Mouse (Mus musculus): ENCODE data around the gene Dapk3.

Dapk3 gene

GRCm38 (mm10) chr10:81190912-81191321 is 8.1 kb downstream of the Dapk3 start:
- Histone ChIP-seq H3K4me1 (replicated peaks; ENCODE audit: low read depth, low read length) (peaks cover 72% of the 10 kb centered on the region), H3K27me3 (ENCODE audit: insufficient read depth, low read length) (peaks cover 15% of the 10 kb centered on the region), H3K36me3 (ENCODE audit: insufficient read depth, low read length) (peaks cover 42% of the 10 kb centered on the region), H3K9me3 (ENCODE audit: low read length) (no peaks in the 10 kb centered on the region), H3K4me3 (replicated peaks; ENCODE audit: low read length) (peak overlapping the region; percentile 80)
- no peak for TF ChIP-seq POU5F1 (IDR thresholded peaks at IDR 0.05; ENCODE audit: borderline replicate concordance, low read length)
- no peak for TF ChIP-seq NANOG (IDR thresholded peaks at IDR 0.05; ENCODE audit: borderline replicate concordance, low read length)

- Histone ChIP-seq H3K9me3 (ENCODE audit: low read length) (no peaks in the 10 kb centered on the region), H3K4me3 (replicated peaks; ENCODE audit: low read length) (peak overlapping the region; percentile 80), H3K36me3 (ENCODE audit: insufficient read depth, low read length) (peaks cover 39% of the 10 kb centered on the region), H3K27me3 (ENCODE audit: insufficient read depth, low read length) (peaks cover 21% of the 10 kb centered on the region), H3K4me1 (replicated peaks; ENCODE audit: low read depth, low read length) (peaks cover 72% of the 10 kb centered on the region)
- TF ChIP-seq CTCF (conservative IDR thresholded peaks at IDR 0.05; ENCODE audit: low read length) (no peak), POU5F1 (IDR thresholded peaks at IDR 0.05; ENCODE audit: borderline replicate concordance, low read length) (no peak), NANOG (IDR thresholded peaks at IDR 0.05; ENCODE audit: borderline replicate concordance, low read length) (no peak)
These were observed 8.7 kb downstream of the Dapk3 start for GRCm38 (mm10) chr10:81191342-81191982.

- no peak for TF ChIP-seq POU5F1 (IDR thresholded peaks at IDR 0.05; ENCODE audit: borderline replicate concordance, low read length)
- TF ChIP-seq CTCF (conservative IDR thresholded peaks at IDR 0.05; ENCODE audit: low read length): no peak
- TF ChIP-seq NANOG (IDR thresholded peaks at IDR 0.05; ENCODE audit: borderline replicate concordance, low read length): no peak
- Histone ChIP-seq H3K9me3 (ENCODE audit: low read length) (no peaks in the 10 kb centered on the region), H3K36me3 (ENCODE audit: insufficient read depth, low read length) (peaks cover 29% of the 10 kb centered on the region), H3K4me1 (replicated peaks; ENCODE audit: low read depth, low read length) (peaks cover 66% of the 10 kb centered on the region), H3K27me3 (ENCODE audit: insufficient read depth, low read length) (peaks cover 28% of the 10 kb centered on the region), H3K4me3 (replicated peaks; ENCODE audit: low read length) (peak overlapping the region; percentile 80)
These were observed 9.6 kb downstream of the Dapk3 start for GRCm38 (mm10) chr10:81192270-81192967.

GRCm38 (mm10) chr10:81192968-81193501 is 10.2 kb downstream of the Dapk3 start:
- peaks cover 29% of the 10 kb centered on the region for H3K27me3 ChIP-seq (ENCODE audit: insufficient read depth, low read length)
- no peaks in the 10 kb centered on the region for H3K9me3 ChIP-seq (ENCODE audit: low read length)
- H3K4me3 ChIP-seq (replicated peaks; ENCODE audit: low read length): peak overlapping the region; percentile 80
- peaks cover 60% of the 10 kb centered on the region for H3K4me1 ChIP-seq (replicated peaks; ENCODE audit: low read depth, low read length)
- TF ChIP-seq POU5F1 (IDR thresholded peaks at IDR 0.05; ENCODE audit: borderline replicate concordance, low read length): no peak
- peaks cover 23% of the 10 kb centered on the region for H3K36me3 ChIP-seq (ENCODE audit: insufficient read depth, low read length)

GRCm38 (mm10) chr10:81193991-81194774 is 11.4 kb downstream of the Dapk3 start:
- Histone ChIP-seq H3K36me3 (ENCODE audit: insufficient read depth, low read length) (peaks cover 16% of the 10 kb centered on the region), H3K4me1 (replicated peaks; ENCODE audit: low read depth, low read length) (peaks cover 52% of the 10 kb centered on the region), H3K9me3 (ENCODE audit: low read length) (no peaks in the 10 kb centered on the region), H3K27me3 (ENCODE audit: insufficient read depth, low read length) (peaks cover 36% of the 10 kb centered on the region), H3K4me3 (replicated peaks; ENCODE audit: low read length) (peak overlapping the region; percentile 41; the same call in 1 of the 2 replicates)
- no peak for TF ChIP-seq NANOG (IDR thresholded peaks at IDR 0.05; ENCODE audit: borderline replicate concordance, low read length)
- TF ChIP-seq CTCF (conservative IDR thresholded peaks at IDR 0.05; ENCODE audit: low read length): no peak
- no peak for TF ChIP-seq POU5F1 (IDR thresholded peaks at IDR 0.05; ENCODE audit: borderline replicate concordance, low read length)

GRCm38 (mm10) chr10:81195300-81195699 is 12.5 kb downstream of the Dapk3 start:
- Histone ChIP-seq H3K4me1 (replicated peaks; ENCODE audit: low read depth, low read length) (peaks cover 46% of the 10 kb centered on the region), H3K4me3 (replicated peaks; ENCODE audit: low read length) (no peak overlapping the region), H3K27me3 (ENCODE audit: insufficient read depth, low read length) (peaks cover 45% of the 10 kb centered on the region), H3K9me3 (ENCODE audit: low read length) (no peaks in the 10 kb centered on the region), H3K36me3 (ENCODE audit: insufficient read depth, low read length) (peaks cover 10% of the 10 kb centered on the region)
- TF ChIP-seq NANOG (IDR thresholded peaks at IDR 0.05; ENCODE audit: borderline replicate concordance, low read length) (no peak), CTCF (conservative IDR thresholded peaks at IDR 0.05; ENCODE audit: low read length) (no peak), POU5F1 (IDR thresholded peaks at IDR 0.05; ENCODE audit: borderline replicate concordance, low read length) (no peak)

- Histone ChIP-seq H3K4me1 (replicated peaks; ENCODE audit: low read depth, low read length) (peaks cover 43% of the 10 kb centered on the region), H3K4me3 (replicated peaks; ENCODE audit: low read length) (no peak overlapping the region), H3K36me3 (ENCODE audit: insufficient read depth, low read length) (no peaks in the 10 kb centered on the region), H3K9me3 (ENCODE audit: low read length) (no peaks in the 10 kb centered on the region), H3K27me3 (ENCODE audit: insufficient read depth, low read length) (peaks cover 45% of the 10 kb centered on the region)
- TF ChIP-seq CTCF (conservative IDR thresholded peaks at IDR 0.05; ENCODE audit: low read length) (no peak), NANOG (IDR thresholded peaks at IDR 0.05; ENCODE audit: borderline replicate concordance, low read length) (no peak), POU5F1 (IDR thresholded peaks at IDR 0.05; ENCODE audit: borderline replicate concordance, low read length) (no peak)
These were observed 13.8 kb downstream of the Dapk3 start for GRCm38 (mm10) chr10:81196470-81197065.

GRCm38 (mm10) chr10:81197305-81197704 is 14.5 kb downstream of the Dapk3 start:
- no peak for TF ChIP-seq POU5F1 (IDR thresholded peaks at IDR 0.05; ENCODE audit: borderline replicate concordance, low read length)
- no peak for TF ChIP-seq CTCF (conservative IDR thresholded peaks at IDR 0.05; ENCODE audit: low read length)
- TF ChIP-seq NANOG (IDR thresholded peaks at IDR 0.05; ENCODE audit: borderline replicate concordance, low read length): no peak
- peaks cover 37% of the 10 kb centered on the region for H3K4me1 ChIP-seq (replicated peaks; ENCODE audit: low read depth, low read length)
- no peak overlapping the region for H3K4me3 ChIP-seq (replicated peaks; ENCODE audit: low read length)
- H3K27me3 ChIP-seq (ENCODE audit: insufficient read depth, low read length): peaks cover 45% of the 10 kb centered on the region
- H3K36me3 ChIP-seq (ENCODE audit: insufficient read depth, low read length): no peaks in the 10 kb centered on the region
- H3K9me3 ChIP-seq (ENCODE audit: low read length): no peaks in the 10 kb centered on the region
